Mouse (Mus musculus): ENCODE data around the gene Nt5e. TPM values are rescaled to one million over a fixed set of nuclear protein-coding genes. Genes with fewer than 3 reads are reported as not detected.

The Nt5e gene
- total and polyA plus RNA-seq, 2 experiments from 2014 or later: 9.4 to 24.4 TPM

- H3K27ac ChIP-seq (ENCODE audit: low read depth): no peak overlapping the region
- H3K4me1 ChIP-seq (ENCODE audit: control insufficient read depth, insufficient read depth): peaks cover 18% of the 10 kb centered on the region
- H3K9me3 ChIP-seq (replicated peaks; ENCODE audit: control insufficient read depth, low read length): no peaks in the 10 kb centered on the region
- H3K9ac ChIP-seq (replicated peaks; ENCODE audit: low read depth, low read length): no peak overlapping the region
- peak; percentile 43 for TF ChIP-seq CTCF (IDR thresholded peaks at IDR 0.05; ENCODE audit: low read depth)
- no peak for TF ChIP-seq EP300 (IDR thresholded peaks at IDR 0.05; ENCODE audit: low read depth)
- no peak overlapping the region for H3K4me3 ChIP-seq (ENCODE audit: low read depth, low read length)
- DNase-seq (ENCODE audit: low spot score): no peak
- no peaks in the 10 kb centered on the region for H3K27me3 ChIP-seq (ENCODE audit: control insufficient read depth, insufficient read depth, low read length)
- ATAC-seq (ENCODE audit: insufficient read depth, low read depth): no peak
- 88% methylated on average over 4 of the region's 4 CpGs for WGBS
- H3K4me2 ChIP-seq (ENCODE audit: low read depth, low read length): no peak overlapping the region
- H3K36me3 ChIP-seq (replicated peaks; ENCODE audit: control insufficient read depth, insufficient read depth, low read length): peaks cover 53% of the 10 kb centered on the region
Measured at GRCm38 (mm10) chr9:88366308-88366707, 39.3 kb downstream of the Nt5e start.

GRCm38 (mm10) chr9:88366819-88367218 is 39.8 kb downstream of the Nt5e start:
- Histone ChIP-seq H3K4me2 (ENCODE audit: low read depth, low read length) (no peak overlapping the region), H3K4me1 (ENCODE audit: control insufficient read depth, insufficient read depth) (peaks cover 14% of the 10 kb centered on the region), H3K27me3 (ENCODE audit: control insufficient read depth, insufficient read depth, low read length) (no peaks in the 10 kb centered on the region), H3K9me3 (replicated peaks; ENCODE audit: control insufficient read depth, low read length) (no peaks in the 10 kb centered on the region), H3K9ac (replicated peaks; ENCODE audit: low read depth, low read length) (no peak overlapping the region), H3K36me3 (replicated peaks; ENCODE audit: control insufficient read depth, insufficient read depth, low read length) (peaks cover 56% of the 10 kb centered on the region), H3K4me3 (ENCODE audit: low read depth, low read length) (no peak overlapping the region), H3K27ac (ENCODE audit: low read depth) (no peak overlapping the region)
- ATAC-seq (ENCODE audit: insufficient read depth, low read depth) (no peak), DNase-seq (ENCODE audit: low spot score) (no peak)
- TF ChIP-seq EP300 (IDR thresholded peaks at IDR 0.05; ENCODE audit: low read depth): no peak
- TF ChIP-seq CTCF (IDR thresholded peaks at IDR 0.05; ENCODE audit: low read depth): no peak
- 96% methylated on average over 4 of the region's 4 CpGs for WGBS

- no peak for DNase-seq (ENCODE audit: low spot score)
- Histone ChIP-seq H3K4me1 (ENCODE audit: control insufficient read depth, insufficient read depth) (peaks cover 9% of the 10 kb centered on the region), H3K9ac (replicated peaks; ENCODE audit: low read depth, low read length) (no peak overlapping the region), H3K27me3 (ENCODE audit: control insufficient read depth, insufficient read depth, low read length) (no peaks in the 10 kb centered on the region), H3K27ac (ENCODE audit: low read depth) (no peak overlapping the region), H3K9me3 (replicated peaks; ENCODE audit: control insufficient read depth, low read length) (no peaks in the 10 kb centered on the region), H3K36me3 (replicated peaks; ENCODE audit: control insufficient read depth, insufficient read depth, low read length) (peaks cover 56% of the 10 kb centered on the region), H3K4me3 (ENCODE audit: low read depth, low read length) (no peak overlapping the region), H3K4me2 (ENCODE audit: low read depth, low read length) (no peak overlapping the region)
- no peak for TF ChIP-seq CTCF (IDR thresholded peaks at IDR 0.05; ENCODE audit: low read depth)
- no peak for TF ChIP-seq EP300 (IDR thresholded peaks at IDR 0.05; ENCODE audit: low read depth)
- WGBS: 87% methylated on average over 5 of the region's 5 CpGs
- no peak for ATAC-seq (ENCODE audit: insufficient read depth, low read depth)
Measured at GRCm38 (mm10) chr9:88367322-88367721, 40.3 kb downstream of the Nt5e start.

GRCm38 (mm10) chr9:88367751-88368150 is 40.8 kb downstream of the Nt5e start:
- DNase-seq (ENCODE audit: low spot score) (no peak), ATAC-seq (ENCODE audit: insufficient read depth, low read depth) (no peak)
- H3K4me1 ChIP-seq (ENCODE audit: control insufficient read depth, insufficient read depth): peaks cover 5% of the 10 kb centered on the region
- H3K27ac ChIP-seq (ENCODE audit: low read depth): no peak overlapping the region
- no peak for TF ChIP-seq EP300 (IDR thresholded peaks at IDR 0.05; ENCODE audit: low read depth)
- no peak for TF ChIP-seq CTCF (IDR thresholded peaks at IDR 0.05; ENCODE audit: low read depth)
- H3K4me3 ChIP-seq (ENCODE audit: low read depth, low read length): no peak overlapping the region
- H3K4me2 ChIP-seq (ENCODE audit: low read depth, low read length): no peak overlapping the region
- WGBS: 58% methylated on average over 1 of the region's 1 CpGs
- no peaks in the 10 kb centered on the region for H3K9me3 ChIP-seq (replicated peaks; ENCODE audit: control insufficient read depth, low read length)
- H3K36me3 ChIP-seq (replicated peaks; ENCODE audit: control insufficient read depth, insufficient read depth, low read length): peaks cover 59% of the 10 kb centered on the region
- no peaks in the 10 kb centered on the region for H3K27me3 ChIP-seq (ENCODE audit: control insufficient read depth, insufficient read depth, low read length)
- no peak overlapping the region for H3K9ac ChIP-seq (replicated peaks; ENCODE audit: low read depth, low read length)

- Histone ChIP-seq H3K9me3 (replicated peaks; ENCODE audit: control insufficient read depth, low read length) (no peaks in the 10 kb centered on the region), H3K9ac (replicated peaks; ENCODE audit: low read depth, low read length) (no peak overlapping the region), H3K36me3 (replicated peaks; ENCODE audit: control insufficient read depth, insufficient read depth, low read length) (peaks cover 65% of the 10 kb centered on the region), H3K27ac (ENCODE audit: low read depth) (no peak overlapping the region), H3K4me1 (ENCODE audit: control insufficient read depth, insufficient read depth) (no peaks in the 10 kb centered on the region), H3K27me3 (ENCODE audit: control insufficient read depth, insufficient read depth, low read length) (no peaks in the 10 kb centered on the region), H3K4me2 (ENCODE audit: low read depth, low read length) (no peak overlapping the region), H3K4me3 (ENCODE audit: low read depth, low read length) (no peak overlapping the region)
- WGBS: 89% methylated on average over 5 of the region's 5 CpGs
- ATAC-seq (ENCODE audit: insufficient read depth, low read depth) (no peak), DNase-seq (ENCODE audit: low spot score) (no peak)
- TF ChIP-seq EP300 (IDR thresholded peaks at IDR 0.05; ENCODE audit: low read depth): no peak
- no peak for TF ChIP-seq CTCF (IDR thresholded peaks at IDR 0.05; ENCODE audit: low read depth)
Measured at GRCm38 (mm10) chr9:88368476-88368875, 41.5 kb downstream of the Nt5e start.

- WGBS: 47% methylated on average over 2 of the region's 2 CpGs
- no peaks in the 10 kb centered on the region for H3K27me3 ChIP-seq (ENCODE audit: control insufficient read depth, insufficient read depth, low read length)
- no peak overlapping the region for H3K9ac ChIP-seq (replicated peaks; ENCODE audit: low read depth, low read length)
- H3K4me2 ChIP-seq (ENCODE audit: low read depth, low read length): no peak overlapping the region
- TF ChIP-seq EP300 (IDR thresholded peaks at IDR 0.05; ENCODE audit: low read depth): no peak
- no peak for TF ChIP-seq CTCF (IDR thresholded peaks at IDR 0.05; ENCODE audit: low read depth)
- H3K36me3 ChIP-seq (replicated peaks; ENCODE audit: control insufficient read depth, insufficient read depth, low read length): peaks cover 63% of the 10 kb centered on the region
- H3K4me3 ChIP-seq (ENCODE audit: low read depth, low read length): no peak overlapping the region
- no peak for ATAC-seq (ENCODE audit: insufficient read depth, low read depth)
- H3K27ac ChIP-seq (ENCODE audit: low read depth): no peak overlapping the region
- H3K4me1 ChIP-seq (ENCODE audit: control insufficient read depth, insufficient read depth): no peaks in the 10 kb centered on the region
- DNase-seq (ENCODE audit: low spot score): no peak
- no peaks in the 10 kb centered on the region for H3K9me3 ChIP-seq (replicated peaks; ENCODE audit: control insufficient read depth, low read length)
Measured at GRCm38 (mm10) chr9:88369666-88370065, 42.7 kb downstream of the Nt5e start.
